Mouse (Mus musculus) lung, adult 2 months (tissue): ENCODE data around the gene Iqschfp.

Experiments
- CTCF ChIP-seq: fragments of 200-500 bp; IDR thresholded peaks from 2 replicates; pipeline ENCODE4 v1.5.1; 2011; ENCODE audit warnings: mild to moderate bottlenecking, low read length, control low read depth; ENCODE audit not compliant: insufficient read depth
- POLR2A ChIP-seq: fragments of 200-500 bp; IDR thresholded peaks from 2 replicates; pipeline ENCODE4 v1.6.1; 2011; ENCODE audit warnings: low read depth, mild to moderate bottlenecking, control low read depth, low read length, borderline replicate concordance; ENCODE audit errors: extremely low read depth

GRCm38 (mm10) chr3:68121338-68121737, 229.3 kb downstream of the Iqschfp start:
- TF ChIP-seq CTCF: no peak
- no peak for TF ChIP-seq POLR2A
